Mouse (Mus musculus) A20 (cell line): Measurements from ENCODE around the gene Slc35g3.

Source experiments
- DNase-seq: peaks from one replicate; pipeline ENCODE4 v3.0.0-alpha.2; 2011; ENCODE audit warnings: low read depth, low spot score

Gene Slc35g3

DNA sequence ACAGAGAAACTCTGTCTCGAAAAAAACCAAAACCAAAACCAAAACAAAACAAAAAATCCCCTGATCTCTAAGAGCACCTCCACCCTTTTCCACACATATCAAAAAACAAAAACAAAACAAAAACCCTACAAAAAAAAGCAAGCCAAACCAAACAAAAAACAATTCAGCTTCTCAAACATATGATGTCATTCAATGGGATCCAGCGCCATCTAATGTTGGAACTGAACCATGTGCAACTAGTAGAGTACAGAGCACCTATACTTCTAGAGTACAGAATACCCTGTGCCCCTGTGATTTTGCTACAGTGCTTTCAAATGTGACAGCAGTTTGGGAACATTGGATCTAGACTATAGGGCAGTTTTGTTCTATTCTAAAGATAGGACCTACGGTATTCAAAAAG lies 7.1 kb downstream of the Slc35g3 start:
- DNase-seq, result peak; percentile 73

DNA sequence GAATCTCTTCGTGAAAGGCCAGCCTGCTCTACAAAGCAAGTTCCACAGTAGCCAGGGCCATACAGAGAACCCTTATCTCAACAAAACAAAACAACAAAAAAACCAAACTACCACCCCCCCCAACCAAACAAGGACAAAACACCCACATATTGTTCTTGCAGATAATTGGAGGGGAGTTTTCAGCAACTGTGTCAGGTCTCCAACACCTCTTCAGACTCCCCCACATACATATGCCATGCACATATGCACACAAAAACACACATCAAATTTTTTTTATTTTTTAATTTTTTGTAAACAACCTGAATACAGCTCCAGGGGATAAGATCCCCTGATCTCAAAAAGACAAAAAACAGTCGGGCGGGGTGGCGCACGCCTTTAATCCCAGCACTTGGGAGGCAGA lies 7.5 kb downstream of the Slc35g3 start:
- DNase-seq, result no peak

DNA sequence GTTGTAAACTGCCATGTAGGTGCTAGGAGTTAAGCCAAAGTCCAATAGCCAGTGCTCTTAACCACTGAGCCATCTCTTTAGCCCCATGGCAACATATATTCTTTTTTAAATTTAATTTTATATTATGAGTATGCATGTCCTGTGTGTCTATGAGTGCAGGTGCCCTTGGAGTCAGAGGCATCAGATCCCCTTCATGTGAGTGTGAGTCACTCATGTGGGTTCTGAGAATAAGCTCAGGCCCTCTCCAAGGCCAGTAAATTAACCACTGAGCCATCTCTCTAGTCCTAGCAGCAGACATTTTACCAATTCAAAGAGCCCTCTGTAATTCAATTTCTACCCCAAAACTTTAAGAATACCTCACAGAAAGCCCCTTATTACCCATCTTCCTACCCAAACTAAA lies 9.1 kb downstream of the Slc35g3 start:
- DNase-seq, result no peak

DNA sequence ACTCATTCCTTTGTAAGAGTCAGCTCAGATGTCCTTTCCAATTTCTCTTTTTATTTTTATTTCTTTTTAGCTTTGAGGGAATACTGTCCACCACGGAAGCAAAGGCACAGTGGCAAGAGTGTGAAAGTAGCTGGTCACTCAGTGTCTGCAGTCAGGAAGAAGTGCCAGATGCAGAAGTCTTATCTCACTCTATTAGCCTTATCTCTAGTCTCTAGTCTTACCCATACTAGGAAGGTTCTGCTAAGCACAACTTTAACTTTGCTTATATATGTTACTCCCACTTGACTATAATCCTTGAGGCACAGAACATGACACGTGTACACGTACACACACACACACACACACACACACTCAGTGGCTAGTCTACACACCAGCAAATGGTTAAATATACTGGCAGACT lies 10.1 kb downstream of the Slc35g3 start:
- no peak for DNase-seq

DNA sequence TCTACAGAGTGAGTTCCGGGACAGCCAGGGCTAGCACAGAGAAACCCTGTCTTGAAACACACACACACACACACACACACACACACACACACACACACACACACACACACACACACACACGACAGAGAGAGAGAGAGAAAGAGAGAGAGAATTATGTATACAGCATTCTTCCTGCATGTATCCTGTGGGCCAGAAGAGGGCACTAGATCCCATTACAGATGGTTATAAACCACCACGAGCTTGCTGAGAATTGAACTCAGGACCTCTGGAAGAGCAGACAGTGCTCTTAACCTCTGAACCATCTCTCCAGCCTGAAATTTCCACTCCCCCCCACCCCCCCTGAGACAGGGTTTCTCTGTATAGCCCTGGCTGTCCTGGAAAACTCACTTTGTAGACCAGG lies 30.4 kb downstream of the Slc35g3 start:
- peak; percentile 37 for DNase-seq

DNA sequence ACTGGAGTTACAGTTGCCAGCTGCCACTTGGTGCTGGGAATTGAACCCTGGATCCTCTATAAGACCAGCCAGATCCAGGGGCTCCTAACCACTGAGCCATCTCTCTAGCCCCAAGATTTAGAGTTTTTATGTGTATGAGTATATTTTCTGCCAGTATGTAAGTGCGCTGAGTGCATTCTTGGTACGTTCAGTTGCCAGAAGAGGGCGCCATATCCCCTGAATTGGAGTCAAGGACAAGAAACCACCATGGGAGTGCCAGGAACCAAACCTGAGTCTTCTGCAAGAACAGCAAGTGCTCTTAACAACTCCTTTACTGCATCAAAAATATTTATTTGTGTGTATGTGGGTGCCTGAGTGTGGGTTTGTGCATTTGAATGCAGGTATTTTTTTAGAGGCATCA lies 32.7 kb downstream of the Slc35g3 start:
- peak; percentile 86 for DNase-seq

DNA sequence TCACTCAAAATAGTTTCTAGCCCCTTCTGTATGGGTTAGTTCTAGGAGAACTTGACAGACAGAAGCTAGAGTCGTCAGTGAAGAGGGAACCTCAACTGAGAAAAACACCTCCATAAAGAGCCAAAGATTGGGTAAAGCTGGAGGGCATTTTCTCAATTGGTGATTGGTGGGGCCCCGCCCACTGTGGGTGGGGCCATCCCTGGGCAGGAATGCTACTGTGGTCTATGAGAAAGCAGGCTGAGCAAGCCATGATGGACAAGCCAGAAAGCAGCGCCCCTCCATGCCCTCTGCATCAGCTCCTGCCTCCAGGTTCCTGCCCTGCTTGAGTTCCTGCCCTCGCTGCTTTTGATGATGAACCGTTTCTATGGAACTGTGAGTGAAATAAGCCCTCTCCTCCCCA lies 35.8 kb downstream of the Slc35g3 start:
- DNase-seq, result no peak

DNA sequence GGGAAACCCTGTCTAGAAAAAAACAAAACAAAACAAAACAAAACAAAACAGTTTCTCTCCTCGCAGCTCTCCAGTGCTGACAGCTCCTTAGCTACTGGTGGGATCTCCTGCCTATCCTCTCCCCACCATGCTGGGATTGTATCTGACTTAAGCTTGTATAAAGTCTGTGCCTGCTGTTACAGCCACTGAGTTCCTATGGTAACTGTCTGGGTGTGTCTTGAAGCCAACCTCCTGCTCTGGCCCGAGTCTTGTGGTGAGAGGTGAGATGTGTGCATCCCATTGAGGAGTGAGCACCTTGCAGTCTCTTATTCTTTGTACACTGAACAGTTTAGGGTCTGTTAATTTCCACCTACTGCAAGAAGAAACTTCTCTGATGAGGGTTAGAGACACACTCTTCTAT lies 38.7 kb downstream of the Slc35g3 start:
- DNase-seq, result no peak

DNA sequence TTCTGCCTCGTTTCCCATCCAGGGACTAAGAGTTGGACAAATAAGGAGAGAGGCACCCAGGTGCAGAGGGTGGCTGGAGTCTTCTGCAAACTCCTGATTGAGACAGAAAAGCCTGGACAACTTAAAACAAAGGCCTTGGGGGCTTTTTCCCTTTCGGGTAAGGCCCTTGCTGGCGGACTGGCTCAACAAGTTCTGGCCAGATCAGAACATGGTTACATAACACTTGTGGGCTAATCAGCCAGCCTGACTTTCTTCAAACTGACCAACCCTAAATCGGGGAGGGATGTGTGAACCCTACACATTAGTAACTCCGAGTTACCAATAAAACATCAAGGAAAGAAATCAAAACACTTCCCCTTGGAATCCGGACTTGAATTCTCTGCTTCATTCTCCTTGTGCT lies 40.9 kb downstream of the Slc35g3 start:
- no peak for DNase-seq

DNA sequence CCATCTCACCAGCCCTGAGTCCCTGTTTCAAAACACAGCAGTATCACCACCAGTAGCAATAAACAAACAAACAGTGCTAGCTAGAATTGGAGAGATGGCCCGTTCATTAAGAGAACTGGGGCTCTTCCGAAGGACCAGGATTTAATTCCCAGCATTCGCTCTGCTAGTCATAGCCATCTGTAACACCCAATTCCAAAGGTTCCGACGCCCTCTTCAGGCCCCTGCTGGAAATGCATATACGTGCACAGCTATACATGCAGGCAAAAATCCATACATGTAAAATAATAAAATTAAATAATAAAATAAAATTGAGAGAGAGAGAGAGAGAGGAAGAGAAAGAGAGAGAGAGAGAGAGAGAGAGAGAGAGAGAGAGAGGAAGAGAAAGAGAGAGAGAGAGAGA lies 42.3 kb downstream of the Slc35g3 start:
- DNase-seq, result no peak

DNA sequence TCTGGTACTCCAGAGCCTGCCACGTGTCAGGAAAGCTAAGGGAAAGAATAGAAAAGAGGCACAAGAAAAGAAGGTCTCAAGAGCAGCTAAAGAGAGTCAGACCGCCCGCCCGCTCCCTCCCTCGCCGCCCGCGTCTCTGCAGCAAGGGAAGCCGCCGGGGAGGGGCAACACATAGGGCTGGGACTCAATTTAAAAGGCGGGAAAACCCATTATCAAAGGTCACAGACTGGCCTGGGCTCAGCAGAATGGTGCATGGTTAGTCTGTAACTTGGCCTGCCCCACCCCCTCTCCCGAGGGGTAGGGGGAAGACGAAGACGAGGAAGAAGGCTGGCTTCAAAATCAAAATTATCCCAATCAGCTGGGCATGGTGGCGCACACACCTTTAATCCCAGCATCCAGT lies 43.1 kb downstream of the Slc35g3 start:
- no peak for DNase-seq

DNA sequence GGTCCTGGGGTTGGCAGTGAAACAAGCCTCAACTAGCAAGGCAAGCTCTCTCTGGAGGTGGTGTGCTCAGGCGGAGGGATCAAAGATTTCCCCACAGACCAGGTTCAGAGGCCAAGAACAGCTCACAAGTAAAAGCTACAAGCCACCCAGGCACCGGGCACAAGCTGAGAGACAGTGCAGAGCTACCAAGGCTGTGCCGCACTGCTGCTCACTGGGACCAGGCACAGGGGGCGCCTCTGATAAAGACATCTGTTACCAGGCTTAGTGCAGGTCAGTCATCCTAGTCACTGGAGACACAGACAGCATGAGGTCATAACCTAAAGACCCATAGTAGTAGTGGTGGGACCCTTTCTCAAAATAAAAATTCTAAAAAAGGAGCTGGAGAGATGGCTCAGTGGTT lies 44.8 kb downstream of the Slc35g3 start:
- peak; percentile 20 for DNase-seq

DNA sequence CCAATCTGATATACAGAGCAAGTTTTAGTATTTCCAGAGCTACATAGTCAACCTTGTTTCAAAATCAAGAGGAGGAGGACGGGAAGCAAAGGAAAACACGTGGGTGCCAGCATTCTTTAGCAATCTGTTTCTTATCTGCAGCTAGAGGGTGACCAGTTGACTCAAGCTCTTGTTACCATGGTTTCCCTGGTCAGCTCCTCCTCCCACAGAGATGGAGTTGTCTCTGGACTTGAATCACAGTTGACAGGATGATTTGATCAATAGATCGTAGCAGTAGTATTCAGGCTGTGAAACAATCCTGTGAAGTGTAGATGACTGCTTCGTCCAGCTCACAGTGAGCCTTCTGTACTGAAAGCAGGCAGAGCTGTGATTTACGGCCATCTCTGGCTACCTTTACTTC lies 45.8 kb downstream of the Slc35g3 start:
- DNase-seq, result no peak

DNA sequence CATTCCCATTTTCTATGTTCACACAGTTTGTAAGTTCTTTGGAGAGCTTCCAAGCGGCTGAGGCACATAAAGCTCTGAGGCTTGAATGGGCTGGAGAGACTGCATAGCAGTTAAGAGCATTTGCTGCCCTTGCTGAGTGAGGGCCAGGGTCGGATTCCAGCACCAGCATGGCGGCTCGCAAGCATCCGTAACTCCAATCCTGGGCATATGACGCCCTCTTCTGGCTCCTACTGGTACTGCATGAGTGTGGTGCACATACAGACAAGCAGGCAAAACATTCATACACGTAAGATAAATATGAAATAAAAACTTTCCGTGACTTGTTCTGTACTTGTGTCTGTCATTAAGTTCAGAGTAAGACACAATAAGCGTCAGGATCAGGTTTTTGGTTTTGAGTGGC lies 46.3 kb downstream of the Slc35g3 start:
- peak; percentile 42 for DNase-seq

DNA sequence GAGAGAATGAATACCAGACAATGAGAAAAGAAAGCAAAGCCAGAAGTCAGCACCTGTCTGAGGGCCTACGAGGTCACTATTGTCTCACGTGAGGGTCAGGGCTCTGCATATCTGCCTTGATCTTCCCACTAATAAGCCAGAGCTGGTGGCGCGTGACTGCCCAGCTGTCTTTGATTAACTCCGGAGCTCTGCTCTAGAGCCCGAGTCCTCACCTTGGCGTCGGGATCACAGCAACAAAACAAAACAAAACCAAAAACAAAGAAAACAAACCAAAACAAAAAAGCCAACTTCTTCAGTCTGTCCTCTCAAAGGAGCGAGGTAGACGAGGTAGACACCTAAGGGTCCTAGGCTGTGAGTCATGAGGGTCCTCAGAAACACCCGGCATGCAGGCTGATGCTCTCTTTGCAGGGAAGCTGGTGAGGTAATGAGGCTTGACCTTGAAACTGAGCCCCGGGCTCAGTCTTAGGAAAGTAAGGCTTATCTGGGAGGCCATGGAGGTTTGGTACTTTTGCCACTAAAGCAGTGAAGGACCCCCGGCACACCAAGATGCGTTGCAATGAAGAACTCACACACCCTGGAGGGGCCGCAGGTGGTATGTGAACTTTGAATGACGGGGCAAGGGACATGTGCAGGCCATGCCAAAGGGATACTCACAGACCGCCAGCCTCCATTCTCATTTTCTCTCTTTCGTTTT lies 47.0 kb downstream of the Slc35g3 start:
- no peak for DNase-seq

DNA sequence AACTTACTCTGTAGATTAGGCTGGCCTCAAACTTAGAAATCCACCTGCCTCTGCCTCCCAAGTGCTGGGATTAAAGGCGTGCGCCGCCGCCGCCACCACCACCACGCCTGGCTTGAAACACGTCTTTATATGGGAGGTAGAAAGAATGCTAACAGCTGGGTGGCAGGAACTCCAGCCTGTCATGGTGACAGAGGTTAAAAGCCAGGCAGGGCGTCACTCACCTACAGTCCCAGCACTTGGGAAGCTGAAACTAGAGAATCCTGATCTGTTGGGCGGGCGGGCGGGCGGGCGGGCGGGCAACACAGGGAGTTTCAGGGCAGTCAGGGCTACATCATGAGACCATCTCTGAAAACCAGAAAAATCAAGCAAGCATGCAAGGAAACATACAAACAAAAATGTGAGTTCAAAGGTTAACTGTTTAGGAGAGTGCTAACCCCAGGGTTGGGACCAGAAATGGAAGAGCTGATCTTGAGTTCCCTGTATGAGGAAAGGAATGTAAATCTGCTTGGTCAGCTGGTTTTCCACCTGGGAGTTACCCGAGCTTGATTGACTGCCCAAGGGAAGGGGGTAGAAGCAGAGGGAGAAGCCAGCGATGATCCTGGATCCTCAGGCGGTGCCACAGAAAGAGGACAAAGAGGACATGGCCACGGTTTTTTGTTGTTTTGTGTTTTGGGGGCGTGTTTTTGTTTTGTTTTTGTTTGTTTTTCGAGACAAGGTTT lies 48.7 kb downstream of the Slc35g3 start:
- no peak for DNase-seq

DNA sequence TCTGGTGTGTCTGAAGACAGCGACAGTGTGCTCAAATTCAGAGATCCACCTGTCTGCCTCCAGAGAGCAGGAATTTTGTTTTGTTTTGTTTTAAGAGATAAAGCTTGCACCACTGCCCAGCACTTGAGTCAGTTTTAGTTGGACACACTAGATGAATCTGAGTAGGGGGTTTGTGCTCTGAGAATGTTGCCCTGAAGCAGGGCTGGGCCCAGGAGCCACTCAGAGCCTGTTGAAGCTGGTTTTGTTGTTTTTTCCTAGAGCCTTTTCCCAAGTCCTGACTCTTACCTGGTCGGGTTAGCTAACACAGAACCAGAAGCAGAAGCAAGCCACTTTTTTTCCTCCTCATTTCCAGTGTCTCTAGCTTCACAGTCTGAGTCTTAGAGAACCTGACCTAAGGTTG lies 50.7 kb downstream of the Slc35g3 start:
- no peak for DNase-seq

DNA sequence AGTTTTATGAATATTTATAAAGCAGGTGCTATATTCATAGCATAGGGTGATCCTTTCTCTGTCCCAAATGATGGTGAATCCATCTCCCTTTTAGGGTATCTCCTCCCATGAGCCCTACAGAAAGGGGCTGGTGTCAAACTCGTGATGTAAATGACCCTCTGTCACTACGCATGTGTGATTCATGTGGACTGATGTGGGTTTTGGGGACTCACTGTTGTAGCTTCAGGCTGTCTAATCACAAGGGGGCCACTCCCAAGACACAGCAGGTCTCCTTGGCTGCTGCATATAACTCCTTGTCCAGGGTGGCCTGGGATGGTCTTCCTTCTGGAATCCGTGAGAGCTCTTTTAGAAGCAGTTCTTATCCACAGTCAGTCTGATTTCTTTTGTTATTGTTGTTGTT lies 51.3 kb downstream of the Slc35g3 start:
- DNase-seq, result no peak
